Mouse (Mus musculus) MEL (cell line): ENCODE results near the gene Polr3h. TPM values are rescaled to one million over a fixed set of nuclear protein-coding genes. Genes with fewer than 3 reads are reported as not detected.

Experiments
- DNase-seq: peaks from one replicate; pipeline ENCODE4 v3.0.0; 2011; ENCODE audit warnings: low read depth, low spot score
- H3K27ac ChIP-seq: 2 replicates; pipeline ENCODE4 v1.5.1; 2012; ENCODE audit warnings: low read depth, mild to moderate bottlenecking, control low read depth, low read length, moderate library complexity; ENCODE audit not compliant: control insufficient read depth
- H3K27me3 ChIP-seq, 2 experiments: fragments of 150-350 bp in 1 of 2; sonication (generic) in 1 of 2; 2 replicates each; pipeline ENCODE4 v1.6.1; 2012; ENCODE audit warnings: low read length in 2 of 2, mild to moderate bottlenecking in 2 of 2, improper control_type of control experiment in 1 of 2, moderate library complexity in 1 of 2; ENCODE audit not compliant: insufficient read depth in 2 of 2, control insufficient read depth in 1 of 2
- H3K36me3 ChIP-seq, 2 experiments: 2 replicates each; pipeline ENCODE4 v1.6.1; 2012 to 2014; ENCODE audit warnings: low read length in 2 of 2, improper control_type of control experiment in 1 of 2, inconsistent platforms in 1 of 2, mild to moderate bottlenecking in 1 of 2; ENCODE audit not compliant: insufficient read depth in 2 of 2, control insufficient read depth in 1 of 2
- H3K4me1 ChIP-seq, 2 experiments: fragments of 150-350 bp in 1 of 2; sonication (generic) in 1 of 2; 2 replicates each; pipeline ENCODE4 v1.6.1; 2012; ENCODE audit warnings: low read length in 2 of 2, improper control_type of control experiment in 1 of 2, mild to moderate bottlenecking in 1 of 2; ENCODE audit not compliant: insufficient read depth in 2 of 2, control insufficient read depth in 1 of 2
- H3K4me3 ChIP-seq, 2 experiments: fragments of 150-350 bp in 1 of 2; sonication (generic) in 1 of 2; 2 replicates each; pipeline ENCODE4 v1.5.1; 2012; ENCODE audit warnings: low read depth in 2 of 2, low read length in 2 of 2, mild to moderate bottlenecking in 2 of 2, moderate library complexity in 2 of 2, control low read depth in 1 of 2, improper control_type of control experiment in 1 of 2; ENCODE audit not compliant: control insufficient read depth in 1 of 2, insufficient read depth in 1 of 2
- H3K79me2 ChIP-seq: 2 replicates; pipeline ENCODE4 v1.6.1; 2012; ENCODE audit warnings: mild to moderate bottlenecking, low read length, moderate library complexity; ENCODE audit not compliant: control insufficient read depth, poor library complexity, insufficient read depth
- H3K9ac ChIP-seq: 2 replicates; pipeline ENCODE4 v1.6.1; 2012; ENCODE audit warnings: low read depth, mild to moderate bottlenecking, control low read depth, low read length, moderate library complexity; ENCODE audit not compliant: control insufficient read depth, poor library complexity, severe bottlenecking
- H3K9me3 ChIP-seq: fragments of 150-350 bp; sonication (generic); replicated peaks from 2 replicates; pipeline ENCODE4 v1.6.1; 2012; ENCODE audit warnings: mild to moderate bottlenecking, low read length, improper control_type of control experiment, moderate library complexity; ENCODE audit not compliant: insufficient read depth
- BHLHE40 ChIP-seq: IDR thresholded peaks from 2 replicates; pipeline ENCODE4 v1.6.1; 2012; ENCODE audit warnings: low read depth, mild to moderate bottlenecking, inconsistent platforms, low read length, improper control_type of control experiment, borderline replicate concordance
- CHD1 ChIP-seq: IDR thresholded peaks from 2 replicates; pipeline ENCODE4 v1.6.1; 2012; ENCODE audit warnings: low read depth, mild to moderate bottlenecking, inconsistent platforms, low read length, improper control_type of control experiment
- CHD2 ChIP-seq: IDR thresholded peaks from 2 replicates; pipeline ENCODE4 v1.6.1; 2011; ENCODE audit warnings: low read length, improper control_type of control experiment
- CTCF ChIP-seq, 3 experiments: IDR thresholded peaks in 2 of 3; conservative IDR thresholded peaks in 1 of 3; 2 replicates each; pipeline ENCODE4 v1.5.1; 2011 to 2012; ENCODE audit warnings: low read length in 3 of 3, low read depth in 2 of 3, mild to moderate bottlenecking in 2 of 3, improper control_type of control experiment in 1 of 3, inconsistent platforms in 1 of 3, mixed read lengths in 1 of 3, moderate library complexity in 1 of 3; ENCODE audit not compliant: control insufficient read depth in 1 of 3, insufficient read depth in 1 of 3, poor library complexity in 1 of 3, severe bottlenecking in 1 of 3
- E2F4 ChIP-seq: IDR thresholded peaks from 2 replicates; pipeline ENCODE4 v1.6.1; 2011; ENCODE audit warnings: low read depth, low read length, improper control_type of control experiment, borderline replicate concordance
- ELF1 ChIP-seq: IDR thresholded peaks from 2 replicates; pipeline ENCODE4 v1.6.1; 2014; ENCODE audit warnings: low read depth, mild to moderate bottlenecking, inconsistent platforms, low read length, improper control_type of control experiment, moderate library complexity
- EP300 ChIP-seq, 2 experiments: IDR thresholded peaks; 2 replicates each; pipeline ENCODE4 v1.6.1; 2011; ENCODE audit warnings: improper control_type of control experiment in 2 of 2, low read length in 2 of 2, low read depth in 1 of 2, mild to moderate bottlenecking in 1 of 2
- GABPA ChIP-seq: IDR thresholded peaks from 2 replicates; pipeline ENCODE4 v1.6.1; 2012; ENCODE audit warnings: low read depth, mild to moderate bottlenecking, inconsistent platforms, low read length, improper control_type of control experiment, moderate library complexity
- GATA1 ChIP-seq: IDR thresholded peaks from 2 replicates; pipeline ENCODE4 v1.6.1; 2011; ENCODE audit warnings: low read depth, low read length, improper control_type of control experiment
- HCFC1 ChIP-seq: IDR thresholded peaks from 2 replicates; pipeline ENCODE4 v1.6.1; 2012; ENCODE audit warnings: low read depth, mild to moderate bottlenecking, inconsistent platforms, low read length, improper control_type of control experiment, moderate library complexity
- JUND ChIP-seq: IDR thresholded peaks from 2 replicates; pipeline ENCODE4 v1.6.1; 2011; ENCODE audit warnings: low read depth, mild to moderate bottlenecking, improper control_type of control experiment, low read length
- KAT2A ChIP-seq: conservative IDR thresholded peaks from 2 replicates; pipeline ENCODE4 v1.6.1; 2012; ENCODE audit warnings: low read depth, low read length, improper control_type of control experiment, inconsistent platforms
- MAFK ChIP-seq: IDR thresholded peaks from 2 replicates; pipeline ENCODE4 v1.6.1; 2011; ENCODE audit warnings: low read depth, mild to moderate bottlenecking, low read length, improper control_type of control experiment, borderline replicate concordance
- MAX ChIP-seq: IDR thresholded peaks from 2 replicates; pipeline ENCODE4 v1.6.1; 2011; ENCODE audit warnings: low read length, improper control_type of control experiment
- MAZ ChIP-seq: IDR thresholded peaks from 2 replicates; pipeline ENCODE4 v1.6.1; 2012; ENCODE audit warnings: low read depth, mild to moderate bottlenecking, inconsistent platforms, low read length, improper control_type of control experiment
- MEF2A ChIP-seq: IDR thresholded peaks from 2 replicates; pipeline ENCODE4 v1.6.1; 2014; ENCODE audit warnings: low read depth, mild to moderate bottlenecking, inconsistent platforms, low read length, improper control_type of control experiment; ENCODE audit not compliant: poor library complexity, insufficient replicate concordance, severe bottlenecking; ENCODE audit errors: extremely low read depth
- MXI1 ChIP-seq: IDR thresholded peaks from 2 replicates; pipeline ENCODE4 v1.6.1; 2011; ENCODE audit warnings: mild to moderate bottlenecking, low read depth, low read length, improper control_type of control experiment
- MYB ChIP-seq: IDR thresholded peaks from 2 replicates; pipeline ENCODE4 v1.6.1; 2011; ENCODE audit warnings: mild to moderate bottlenecking, low read depth, low read length, improper control_type of control experiment
- MYC ChIP-seq: IDR thresholded peaks from 2 replicates; pipeline ENCODE4 v1.6.1; 2011; ENCODE audit warnings: low read depth, mild to moderate bottlenecking, low read length, improper control_type of control experiment, moderate library complexity
- POLR2A ChIP-seq, 2 experiments: IDR thresholded peaks; 2 replicates each; pipeline ENCODE4 v1.6.1; 2011 to 2012; ENCODE audit warnings: low read length in 2 of 2, mild to moderate bottlenecking in 2 of 2, control low read depth in 1 of 2, improper control_type of control experiment in 1 of 2, low read depth in 1 of 2, moderate library complexity in 1 of 2; ENCODE audit not compliant: control insufficient read depth in 1 of 2, insufficient read depth in 1 of 2, poor library complexity in 1 of 2
- POLR2AphosphoS2 ChIP-seq: IDR thresholded peaks from 2 replicates; pipeline ENCODE4 v1.6.1; 2011; ENCODE audit warnings: low read length, improper control_type of control experiment
- POLR2AphosphoS5 ChIP-seq: IDR thresholded peaks from 2 replicates; pipeline ENCODE4 v1.6.1; 2012; ENCODE audit warnings: low read depth, borderline replicate concordance, mild to moderate bottlenecking, inconsistent platforms, low read length, moderate library complexity, mixed read lengths
- RAD21 ChIP-seq: IDR thresholded peaks from 2 replicates; pipeline ENCODE4 v1.6.1; 2011; ENCODE audit warnings: mild to moderate bottlenecking, low read depth, low read length, improper control_type of control experiment
- RCOR1 ChIP-seq: IDR thresholded peaks from 2 replicates; pipeline ENCODE4 v1.6.1; 2012; ENCODE audit warnings: low read depth, mild to moderate bottlenecking, inconsistent platforms, low read length, improper control_type of control experiment
- SIN3A ChIP-seq: IDR thresholded peaks from 2 replicates; pipeline ENCODE4 v1.6.1; 2012; ENCODE audit warnings: low read length, improper control_type of control experiment, inconsistent platforms
- SMC3 ChIP-seq: IDR thresholded peaks from 2 replicates; pipeline ENCODE4 v1.6.1; 2011; ENCODE audit warnings: low read depth, low read length, improper control_type of control experiment
- TBP ChIP-seq: IDR thresholded peaks from 2 replicates; pipeline ENCODE4 v1.8.0; 2011; ENCODE audit warnings: low read depth, low read length, improper control_type of control experiment
- TCF12 ChIP-seq: IDR thresholded peaks from 2 replicates; pipeline ENCODE4 v1.6.1; 2014; ENCODE audit warnings: low read depth, mild to moderate bottlenecking, inconsistent platforms, low read length, improper control_type of control experiment, moderate library complexity
- UBTF ChIP-seq: IDR thresholded peaks from 2 replicates; pipeline ENCODE4 v1.6.1; 2012; ENCODE audit warnings: low read depth, mild to moderate bottlenecking, inconsistent platforms, low read length, improper control_type of control experiment, moderate library complexity, borderline replicate concordance; ENCODE audit not compliant: insufficient read depth
- USF1 ChIP-seq: IDR thresholded peaks from 2 replicates; pipeline ENCODE4 v1.6.1; 2014; ENCODE audit warnings: low read depth, mild to moderate bottlenecking, inconsistent platforms, low read length, improper control_type of control experiment, moderate library complexity
- USF2 ChIP-seq, 2 experiments: IDR thresholded peaks; 2 replicates each; pipeline ENCODE4 v1.6.1; 2011 to 2012; ENCODE audit warnings: improper control_type of control experiment in 2 of 2, low read length in 2 of 2, borderline replicate concordance in 1 of 2, inconsistent platforms in 1 of 2, low read depth in 1 of 2, mild to moderate bottlenecking in 1 of 2; ENCODE audit not compliant: insufficient read depth in 1 of 2
- ZC3H11A ChIP-seq: IDR thresholded peaks from 2 replicates; pipeline ENCODE4 v1.6.1; 2012; ENCODE audit warnings: low read depth, mild to moderate bottlenecking, inconsistent platforms, low read length, improper control_type of control experiment
- ZKSCAN1 ChIP-seq: IDR thresholded peaks from 2 replicates; pipeline ENCODE4 v1.6.1; 2012; ENCODE audit warnings: low read depth, mild to moderate bottlenecking, inconsistent platforms, low read length, improper control_type of control experiment, moderate library complexity
- ZMIZ1 ChIP-seq: IDR thresholded peaks from 2 replicates; pipeline ENCODE4 v1.6.1; 2012; ENCODE audit warnings: low read depth, mild to moderate bottlenecking, inconsistent platforms, low read length, improper control_type of control experiment, moderate library complexity
- ZNF384 ChIP-seq: IDR thresholded peaks from 2 replicates; pipeline ENCODE4 v1.6.1; 2012; ENCODE audit warnings: low read depth, mild to moderate bottlenecking, inconsistent platforms, low read length, improper control_type of control experiment
- polyA plus RNA-seq, 2 experiments: library from polyadenylated mRNA; stranded (reverse) in 1 of 2; unstranded in 1 of 2; fragments of >175 nt in 1 of 2; fragments of >200 nt in 1 of 2; gene quantifications; 2 replicates each; pipeline versions ENCODE4 v1.2.1 to v1.2.4; 2012; ENCODE audit warnings: low replicate concordance in 2 of 2, low read depth in 1 of 2; ENCODE audit not compliant: insufficient read length in 2 of 2, insufficient read depth in 1 of 2, missing spikeins in 1 of 2
- total RNA-seq: library from RNA; depleted of rRNA; stranded (reverse); fragments of 300-350 nt; gene quantifications from 2 replicates; pipeline ENCODE4 v1.2.3, GENCODE M21; 2012

Gene Polr3h
- total and polyA plus RNA-seq, 3 experiments = 109 to 304 TPM; not detected in 1

DNA sequence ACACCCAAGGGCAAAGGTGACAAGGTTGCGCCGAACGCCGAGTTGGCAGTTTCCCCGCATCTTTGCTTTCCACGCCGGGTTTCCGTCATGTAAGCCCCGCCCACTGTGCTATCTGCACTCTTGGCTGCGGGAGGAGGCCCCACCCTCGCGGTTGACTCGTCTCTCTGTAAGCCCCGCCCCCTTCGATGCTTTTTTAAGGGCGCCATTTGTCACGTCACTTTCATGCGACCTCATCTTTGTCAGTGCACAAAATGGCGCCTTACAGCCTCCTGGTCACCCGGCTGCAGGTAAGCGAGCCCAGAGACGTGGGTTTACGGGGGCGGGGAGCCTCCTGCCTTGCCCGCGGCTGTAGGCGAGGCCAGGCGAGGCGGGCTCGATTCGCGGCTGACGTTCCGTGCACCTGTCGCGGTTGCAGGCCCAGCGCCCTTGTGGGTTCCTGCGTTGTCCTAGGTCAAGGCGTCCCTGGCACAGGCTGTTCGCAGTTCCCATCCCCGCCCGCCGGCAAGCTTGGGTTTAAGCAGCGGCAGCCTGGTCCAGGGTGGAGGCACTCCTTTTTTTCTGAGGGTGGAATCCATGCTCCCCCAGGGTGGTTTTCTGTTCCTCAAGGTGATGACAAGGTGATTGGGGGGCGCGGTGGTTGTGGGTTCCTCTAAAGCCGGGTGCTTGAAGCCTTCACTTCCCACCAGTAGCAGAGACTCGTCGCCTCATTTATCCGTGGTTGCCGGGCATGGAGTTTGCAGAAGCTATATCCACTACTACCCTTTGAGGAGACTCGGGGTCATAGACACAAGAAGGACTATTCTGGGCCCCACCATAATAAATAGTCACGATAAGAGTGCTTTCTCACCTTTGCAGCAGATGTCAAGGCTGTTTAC is 53.5 kb downstream of the Polr3h start, which contains the start of gene Aco2:
TSS of gene Aco2 (plus strand) at position 48 of the 875 bp plus-strand sequence.
- H3K4me1 ChIP-seq = peaks cover 4 to 12% of the 10 kb centered on the region in 2 experiments
- H3K27ac ChIP-seq = peak within 1 kb of the TSS; percentile 99
- peak; percentile 99 for DNase-seq
- peak within 1 kb of the TSS; percentile 75 to 96 for H3K4me3 ChIP-seq
- H3K27me3 ChIP-seq = no peaks in the 10 kb centered on the region
- H3K9me3 ChIP-seq = no peaks in the 10 kb centered on the region
- H3K36me3 ChIP-seq = peaks cover 13 to 27% of the 10 kb centered on the region in 2 experiments
- peak within 1 kb of the TSS; percentile 91 for H3K9ac ChIP-seq
- peaks cover 61% of the 10 kb centered on the region for H3K79me2 ChIP-seq
- TF ChIP-seq MAX (peak; percentile 66), USF1 (no peak), JUND (no peak), MXI1 (peak; percentile 89; the same call in 1 of the 2 replicates), USF2 (IDR thresholded peaks at IDR 0.05; ENCODE audit: borderline replicate concordance in 1 of 2, insufficient read depth in 1 of 2, low read depth in 1 of 2, low read length in 2 of 2) (no peak), MYB (no peak), CTCF (IDR thresholded peaks at IDR 0.05 in 2 of 3, conservative IDR thresholded peaks at IDR 0.05 in 1 of 3; ENCODE audit: control insufficient read depth in 1 of 3, insufficient read depth in 1 of 3, low read depth in 2 of 3, low read length in 3 of 3, poor library complexity in 1 of 3, severe bottlenecking in 1 of 3) (no peak), ZMIZ1 (peak; percentile 83; the same call in 1 of the 2 replicates), CHD2 (no peak), KAT2A (peak; percentile 62; the same call in 1 of the 2 replicates), POLR2AphosphoS2 (no peak; the same call in 1 of the 2 replicates), MAZ (no peak), ELF1 (peak; percentile 43; the same call in 1 of the 2 replicates), BHLHE40 (no peak), RAD21 (no peak), TBP (peak; percentile 96), EP300 (IDR thresholded peaks at IDR 0.05; ENCODE audit: low read depth in 1 of 2, low read length in 2 of 2) (no peak; a peak in 1 of 4 replicates), E2F4 (no peak), MEF2A (no peak), ZNF384 (no peak), SIN3A (peak; percentile 88; the same call in 1 of the 2 replicates), HCFC1 (peak; percentile 84), POLR2A (IDR thresholded peaks at IDR 0.05; ENCODE audit: control insufficient read depth in 1 of 2, insufficient read depth in 1 of 2, low read depth in 1 of 2, low read length in 2 of 2, poor library complexity in 1 of 2) (peak; percentile 53 to 63; a peak in 3 of 4 replicates), POLR2AphosphoS5 (no peak), RCOR1 (no peak), UBTF (0 out of 2 replicates have a peak, but pooled peaks have one; percentile 47), ZC3H11A (peak; percentile 32; the same call in 1 of the 2 replicates), TCF12 (peak; percentile 65; the same call in 1 of the 2 replicates), MAFK (no peak), SMC3 (no peak), ZKSCAN1 (no peak), GATA1 (peak; percentile 58), CHD1 (no peak), MYC (no peak), GABPA (no peak)
